Mouse (Mus musculus) embryonic fibroblast, embryonic 13.5 days (primary cell): ENCODE data around the gene Lmtk2. TPM values are rescaled to one million over a fixed set of nuclear protein-coding genes. Genes with fewer than 3 reads are reported as not detected.
A peak's percentile ranks its signal among the peaks of the same experiment; 100 is the strongest.

Source experiments
- H3K27ac ChIP-seq: 2 replicates; pipeline ENCODE4 v1.5.1; 2012; ENCODE audit warnings: low read length, control low read depth, inconsistent platforms; ENCODE audit not compliant: insufficient read depth
- H3K4me1 ChIP-seq: 2 replicates; pipeline ENCODE4 v1.6.1; 2011; ENCODE audit warnings: low read length; ENCODE audit not compliant: control insufficient read depth, insufficient read depth
- H3K4me3 ChIP-seq: 2 replicates; pipeline ENCODE4 v1.5.1; 2011; ENCODE audit warnings: mild to moderate bottlenecking, control low read depth, low read length; ENCODE audit not compliant: insufficient read depth
- CTCF ChIP-seq: IDR thresholded peaks from 2 replicates; pipeline ENCODE4 v1.5.1; 2011; ENCODE audit warnings: mild to moderate bottlenecking, control low read depth, low read length, moderate library complexity, borderline replicate concordance; ENCODE audit not compliant: insufficient read depth
- POLR2A ChIP-seq: IDR thresholded peaks from 2 replicates; pipeline ENCODE4 v1.6.1; 2011; ENCODE audit warnings: low read depth, mild to moderate bottlenecking, control low read depth, low read length, moderate library complexity
- polyA plus RNA-seq: library from polyadenylated mRNA; stranded (reverse); fragments of >200 nt; gene quantifications from 2 replicates; pipeline ENCODE4 v1.2.4, GENCODE M21; 2011; ENCODE audit warnings: low read depth; ENCODE audit not compliant: missing spikeins, insufficient read length

The Lmtk2 gene
- polyA plus RNA-seq: 9.3 and 10.4 TPM in 2 replicates

- H3K27ac ChIP-seq: no peak within 1 kb of the TSS
- no peaks in the 10 kb centered on the region; the same call in 1 of the 2 replicates for H3K4me1 ChIP-seq
- peak; percentile 90 for TF ChIP-seq POLR2A
- TF ChIP-seq CTCF: peak; percentile 68; the same call in 1 of the 2 replicates
Observed at GRCm38 (mm10) chr5:144100149-144100935, at the start of gene Lmtk2. Gene Lmtk2, plus strand, starts transcription at chr5:144100436.

GRCm38 (mm10) chr5:144051268-144051667, 49.0 kb upstream of the Lmtk2 start:
- Histone ChIP-seq H3K4me1 (no peaks in the 10 kb centered on the region), H3K4me3 (no peak overlapping the region), H3K27ac (no peak overlapping the region)
- no peak for TF ChIP-seq POLR2A
- TF ChIP-seq CTCF: no peak

More at GRCm38 (mm10) chr5:144100149-144100935, at the start of gene Lmtk2:
- peak within 1 kb of the TSS; percentile 57 for H3K4me3 ChIP-seq

- Histone ChIP-seq H3K4me1 (no peaks in the 10 kb centered on the region), H3K4me3 (no peak overlapping the region), H3K27ac (no peak overlapping the region)
- TF ChIP-seq POLR2A (no peak), CTCF (no peak)
Observed at GRCm38 (mm10) chr5:144053450-144053849, 46.8 kb upstream of the Lmtk2 start.

- TF ChIP-seq CTCF: no peak
- no peak for TF ChIP-seq POLR2A
- H3K27ac ChIP-seq: no peak overlapping the region
- H3K4me1 ChIP-seq: no peaks in the 10 kb centered on the region
- H3K4me3 ChIP-seq: no peak overlapping the region
Observed at GRCm38 (mm10) chr5:144054340-144054739, 45.9 kb upstream of the Lmtk2 start.

GRCm38 (mm10) chr5:144064093-144064492, 36.1 kb upstream of the Lmtk2 start:
- Histone ChIP-seq H3K4me1 (no peaks in the 10 kb centered on the region), H3K4me3 (no peak overlapping the region), H3K27ac (no peak overlapping the region)
- no peak for TF ChIP-seq CTCF
- no peak for TF ChIP-seq POLR2A

GRCm38 (mm10) chr5:144066036-144066435, 34.2 kb upstream of the Lmtk2 start:
- H3K4me3 ChIP-seq: no peak overlapping the region
- H3K4me1 ChIP-seq: no peaks in the 10 kb centered on the region
- TF ChIP-seq CTCF (no peak), POLR2A (no peak)
- no peak overlapping the region for H3K27ac ChIP-seq

GRCm38 (mm10) chr5:144070064-144070463, 30.2 kb upstream of the Lmtk2 start:
- Histone ChIP-seq H3K4me1 (no peaks in the 10 kb centered on the region), H3K27ac (no peak overlapping the region), H3K4me3 (no peak overlapping the region)
- TF ChIP-seq CTCF (no peak), POLR2A (no peak)

GRCm38 (mm10) chr5:144071249-144071648, 29.0 kb upstream of the Lmtk2 start:
- Histone ChIP-seq H3K27ac (no peak overlapping the region), H3K4me1 (no peaks in the 10 kb centered on the region), H3K4me3 (no peak overlapping the region)
- no peak for TF ChIP-seq POLR2A
- no peak for TF ChIP-seq CTCF

- Histone ChIP-seq H3K4me3 (no peak overlapping the region), H3K4me1 (no peaks in the 10 kb centered on the region), H3K27ac (no peak overlapping the region)
- TF ChIP-seq CTCF (no peak), POLR2A (no peak)
Observed at GRCm38 (mm10) chr5:144077541-144077940, 22.7 kb upstream of the Lmtk2 start.

GRCm38 (mm10) chr5:144080886-144081285, 19.4 kb upstream of the Lmtk2 start:
- TF ChIP-seq CTCF (no peak), POLR2A (no peak)
- Histone ChIP-seq H3K4me1 (no peaks in the 10 kb centered on the region), H3K27ac (no peak overlapping the region), H3K4me3 (no peak overlapping the region)
